Mouse (Mus musculus) stomach, embryonic 16.5 days (tissue): Measurements from ENCODE around the gene Wdr89. TPM values are rescaled to one million over a fixed set of nuclear protein-coding genes. Genes with fewer than 3 reads are reported as not detected.

ENCODE experiments used
- ATAC-seq: fragments of 200-750 bp; cut with Nextera tagmentation; 2 replicates; pipeline ENCODE4 v1.8.0; 2017; ENCODE audit warnings: moderate number of reproducible peaks, moderate TSS enrichment; ENCODE audit not compliant: insufficient read depth, low FRiP score
- H3K27ac ChIP-seq: fragments of 300-500 bp; sonication (generic); 2 replicates; pipeline ENCODE4 v1.5.1; 2014; ENCODE audit warnings: low read length
- H3K27me3 ChIP-seq: fragments of 300-500 bp; sonication (generic); 2 replicates; pipeline ENCODE4 v1.6.1; 2014; ENCODE audit warnings: low read length, control low read depth, mixed read lengths; ENCODE audit not compliant: control insufficient read depth, insufficient read depth
- H3K36me3 ChIP-seq: fragments of 300-500 bp; sonication (generic); 2 replicates; pipeline ENCODE4 v1.6.1; 2014; ENCODE audit warnings: low read length; ENCODE audit not compliant: control insufficient read depth, insufficient read depth
- H3K4me1 ChIP-seq: fragments of 300-500 bp; sonication (generic); 2 replicates; pipeline ENCODE4 v1.6.1; 2014; ENCODE audit warnings: low read length, control low read depth, mixed read lengths; ENCODE audit not compliant: control insufficient read depth, insufficient read depth
- H3K4me2 ChIP-seq: fragments of 300-500 bp; sonication (generic); 2 replicates; pipeline ENCODE4 v1.6.1; 2014; ENCODE audit warnings: low read depth, low read length, mixed read lengths
- H3K4me3 ChIP-seq: fragments of 300-500 bp; sonication (generic); replicated peaks from 2 replicates; pipeline ENCODE4 v1.5.1; 2014; ENCODE audit warnings: mild to moderate bottlenecking, low read length
- H3K9ac ChIP-seq: fragments of 300-500 bp; sonication (generic); 2 replicates; pipeline ENCODE4 v1.6.1; 2014; ENCODE audit warnings: low read length
- H3K9me3 ChIP-seq: fragments of 300-500 bp; sonication (generic); replicated peaks from 2 replicates; pipeline ENCODE4 v1.6.1; 2016; ENCODE audit warnings: low read length, control low read depth; ENCODE audit not compliant: control insufficient read depth
- WGBS: fragments of 180-500 bp; shearing (Covaris S2); extraction: QIAGEN DNeasy Blood & Tissue Kit; methylation state at CpG from one replicate; pipeline ENCODE4 v1.1.7; 2014; 5-methylcytosine and 5-hydroxymethylcytosine counted together
- polyA plus RNA-seq: library from polyadenylated mRNA; unstranded; fragments of >200 nt; fragmentation: Nextera tagmentation; extraction: Ambion mirVana; gene quantifications from 2 replicates; pipeline ENCODE4 v1.2.1, GENCODE M21; 2015

Gene Wdr89
- polyA plus RNA-seq, 1 experiment from 2014 or later = 8.3 TPM

- no peak for ATAC-seq
These were observed 7.0 kb downstream of the Wdr89 start for GRCm38 (mm10) chr12:75662376-75662775.

GRCm38 (mm10) chr12:75658403-75658802, 10.9 kb downstream of the Wdr89 start:
- H3K9ac ChIP-seq = no peak overlapping the region
- WGBS = 80% methylated on average over 6 of the region's 6 CpGs
- no peaks in the 10 kb centered on the region for H3K36me3 ChIP-seq
- H3K4me2 ChIP-seq = no peak overlapping the region
- no peaks in the 10 kb centered on the region for H3K9me3 ChIP-seq
- H3K27me3 ChIP-seq = no peaks in the 10 kb centered on the region
- no peak for ATAC-seq
- H3K4me1 ChIP-seq = no peaks in the 10 kb centered on the region
- no peak overlapping the region for H3K4me3 ChIP-seq
- no peak overlapping the region for H3K27ac ChIP-seq

More at GRCm38 (mm10) chr12:75662376-75662775, 7.0 kb downstream of the Wdr89 start:
- H3K36me3 ChIP-seq = no peaks in the 10 kb centered on the region
- 75% methylated on average over 1 of the region's 1 CpGs for WGBS
- H3K4me1 ChIP-seq = no peaks in the 10 kb centered on the region
- H3K4me2 ChIP-seq = no peak overlapping the region
- H3K9ac ChIP-seq = no peak overlapping the region
- H3K27me3 ChIP-seq = no peaks in the 10 kb centered on the region
- no peaks in the 10 kb centered on the region for H3K9me3 ChIP-seq
- no peak overlapping the region for H3K4me3 ChIP-seq
- H3K27ac ChIP-seq = no peak overlapping the region

- 36% methylated on average over 3 of the region's 3 CpGs for WGBS
- Histone ChIP-seq H3K27ac (no peak overlapping the region), H3K9ac (no peak overlapping the region), H3K9me3 (no peaks in the 10 kb centered on the region), H3K4me3 (no peak overlapping the region), H3K4me2 (no peak overlapping the region), H3K36me3 (no peaks in the 10 kb centered on the region), H3K27me3 (no peaks in the 10 kb centered on the region), H3K4me1 (no peaks in the 10 kb centered on the region)
- ATAC-seq = no peak
These were observed 12.8 kb downstream of the Wdr89 start for GRCm38 (mm10) chr12:75656580-75656979.

- no peak overlapping the region for H3K4me3 ChIP-seq
- H3K9ac ChIP-seq = no peak overlapping the region
- H3K4me2 ChIP-seq = no peak overlapping the region
- H3K36me3 ChIP-seq = no peaks in the 10 kb centered on the region
- no peaks in the 10 kb centered on the region for H3K27me3 ChIP-seq
- no peak overlapping the region for H3K27ac ChIP-seq
- 84% methylated on average over 3 of the region's 3 CpGs for WGBS
- no peak for ATAC-seq
- no peaks in the 10 kb centered on the region for H3K4me1 ChIP-seq
- H3K9me3 ChIP-seq = no peaks in the 10 kb centered on the region
These were observed 15.0 kb downstream of the Wdr89 start for GRCm38 (mm10) chr12:75654247-75654801.

GRCm38 (mm10) chr12:75649706-75650093, 19.6 kb downstream of the Wdr89 start:
- H3K4me1 ChIP-seq = no peaks in the 10 kb centered on the region
- no peaks in the 10 kb centered on the region for H3K27me3 ChIP-seq
- no peak overlapping the region for H3K4me3 ChIP-seq
- 88% methylated on average over 2 of the region's 2 CpGs for WGBS
- no peak overlapping the region for H3K9ac ChIP-seq
- no peak overlapping the region for H3K4me2 ChIP-seq
- H3K36me3 ChIP-seq = no peaks in the 10 kb centered on the region
- H3K9me3 ChIP-seq = no peaks in the 10 kb centered on the region
- H3K27ac ChIP-seq = no peak overlapping the region
- ATAC-seq = no peak

- ATAC-seq = no peak
- Histone ChIP-seq H3K9me3 (no peaks in the 10 kb centered on the region), H3K4me3 (no peak overlapping the region), H3K36me3 (no peaks in the 10 kb centered on the region), H3K27me3 (no peaks in the 10 kb centered on the region), H3K27ac (no peak overlapping the region), H3K4me2 (no peak overlapping the region), H3K4me1 (no peaks in the 10 kb centered on the region), H3K9ac (no peak overlapping the region)
- 77% methylated on average over 12 of the region's 12 CpGs for WGBS
These were observed 20.2 kb downstream of the Wdr89 start for GRCm38 (mm10) chr12:75649058-75649705.

- Histone ChIP-seq H3K9me3 (no peaks in the 10 kb centered on the region), H3K27ac (no peak overlapping the region), H3K9ac (no peak overlapping the region), H3K4me3 (no peak overlapping the region), H3K4me2 (no peak overlapping the region), H3K36me3 (no peaks in the 10 kb centered on the region), H3K27me3 (no peaks in the 10 kb centered on the region), H3K4me1 (no peaks in the 10 kb centered on the region)
- WGBS = 55% methylated on average over 12 of the region's 12 CpGs
- ATAC-seq = no peak
These were observed 21.1 kb downstream of the Wdr89 start for GRCm38 (mm10) chr12:75648281-75648680.

GRCm38 (mm10) chr12:75647663-75648062, 21.7 kb downstream of the Wdr89 start:
- Histone ChIP-seq H3K4me1 (no peaks in the 10 kb centered on the region), H3K9me3 (no peaks in the 10 kb centered on the region), H3K9ac (no peak overlapping the region), H3K27me3 (no peaks in the 10 kb centered on the region), H3K4me2 (no peak overlapping the region), H3K27ac (no peak overlapping the region), H3K36me3 (no peaks in the 10 kb centered on the region), H3K4me3 (no peak overlapping the region)
- WGBS = 81% methylated on average over 2 of the region's 2 CpGs
- ATAC-seq = no peak

- ATAC-seq = no peak
- H3K36me3 ChIP-seq = no peaks in the 10 kb centered on the region
- no peaks in the 10 kb centered on the region for H3K9me3 ChIP-seq
- H3K27me3 ChIP-seq = no peaks in the 10 kb centered on the region
- no peak overlapping the region for H3K9ac ChIP-seq
- H3K4me3 ChIP-seq = no peak overlapping the region
- no peak overlapping the region for H3K4me2 ChIP-seq
- H3K27ac ChIP-seq = no peak overlapping the region
- WGBS = 88% methylated on average over 1 of the region's 1 CpGs
- H3K4me1 ChIP-seq = no peaks in the 10 kb centered on the region
These were observed 23.6 kb downstream of the Wdr89 start for GRCm38 (mm10) chr12:75645780-75646179.
